Comparison of ENCODE assay signal across 8 mouse cellular contexts in genomic region chr11:117319543-117320335, GRCm38 (mm10).
DNase-seq lines count a peak whose midpoint lies in the region; ATAC-seq and TF ChIP-seq lines count a peak whose summit lies in the region.

No protein-coding gene starts in this region.

- intact Hi-C loops in left cerebral cortex, postnatal 10 days (cut with DNase I) = no loop called here

- H3K4me2 ChIP-seq in hindbrain, embryonic 13.5 days = no peak overlapping the region
- no peak overlapping the region for H3K4me2 ChIP-seq in lung, embryonic 16.5 days (ENCODE audit: low read depth, low read length)

- no peak for TF ChIP-seq CTCF in embryonic fibroblast, embryonic 13.5 days (IDR thresholded peaks at IDR 0.05; ENCODE audit: borderline replicate concordance, insufficient read depth, low read length)

- no peak for TF ChIP-seq POLR2A in embryonic fibroblast, embryonic 13.5 days (IDR thresholded peaks at IDR 0.05; ENCODE audit: low read depth, low read length)

- peaks cover 67% of the 10 kb centered on the region for H3K4me1 ChIP-seq in erythroblast, embryonic 14.5 days (ENCODE audit: control insufficient read depth)
- H3K4me1 ChIP-seq in embryonic fibroblast, embryonic 13.5 days (ENCODE audit: control insufficient read depth, insufficient read depth, low read length) = peaks cover 39% of the 10 kb centered on the region
- peaks cover 71% of the 10 kb centered on the region for H3K4me1 ChIP-seq in hindbrain, embryonic 13.5 days (replicated peaks)
- H3K4me1 ChIP-seq in lung, embryonic 16.5 days (replicated peaks; ENCODE audit: control insufficient read depth, insufficient read depth, low read length) = peaks cover 82% of the 10 kb centered on the region

- H3K27ac ChIP-seq in embryonic fibroblast, embryonic 13.5 days (ENCODE audit: insufficient read depth, low read length) = peak overlapping the region; percentile 58
- peak overlapping the region; percentile 91 for H3K27ac ChIP-seq in hindbrain, embryonic 13.5 days
- peak overlapping the region; percentile 94 for H3K27ac ChIP-seq in lung, embryonic 16.5 days (ENCODE audit: low read length)

- no peaks in the 10 kb centered on the region for H3K36me3 ChIP-seq in erythroblast, embryonic 14.5 days (ENCODE audit: control insufficient read depth)
- H3K36me3 ChIP-seq in hindbrain, embryonic 13.5 days = no peaks in the 10 kb centered on the region
- H3K36me3 ChIP-seq in lung, embryonic 16.5 days (ENCODE audit: control insufficient read depth, insufficient read depth, low read length) = no peaks in the 10 kb centered on the region

- peak overlapping the region; percentile 2 for H3K4me3 ChIP-seq in erythroblast, embryonic 14.5 days (replicated peaks)
- H3K4me3 ChIP-seq in embryonic fibroblast, embryonic 13.5 days (ENCODE audit: insufficient read depth, low read length) = no peak overlapping the region
- H3K4me3 ChIP-seq in hindbrain, embryonic 13.5 days = no peak overlapping the region
- no peak overlapping the region for H3K4me3 ChIP-seq in lung, embryonic 16.5 days (ENCODE audit: low read length)

- H3K9me3 ChIP-seq in erythroblast, embryonic 14.5 days (ENCODE audit: control insufficient read depth, low read length) = no peaks in the 10 kb centered on the region
- H3K9me3 ChIP-seq in hindbrain, embryonic 13.5 days = no peaks in the 10 kb centered on the region
- no peaks in the 10 kb centered on the region for H3K9me3 ChIP-seq in lung, embryonic 16.5 days (ENCODE audit: control insufficient read depth, low read length)

- peaks cover 5% of the 10 kb centered on the region; the same call in 1 of the 2 replicates for H3K27me3 ChIP-seq in erythroblast, embryonic 14.5 days (ENCODE audit: control insufficient read depth)
- no peaks in the 10 kb centered on the region for H3K27me3 ChIP-seq in hindbrain, embryonic 13.5 days
- H3K27me3 ChIP-seq in lung, embryonic 16.5 days (ENCODE audit: control insufficient read depth, insufficient read depth, low read depth, low read length) = no peaks in the 10 kb centered on the region

- 33% methylated on average over 14 of the region's 15 CpGs for WGBS in hindbrain, embryonic 13.5 days
- WGBS in lung, embryonic 16.5 days = 19% methylated on average over 15 of the region's 15 CpGs

- H3K9ac ChIP-seq in hindbrain, embryonic 13.5 days = peak overlapping the region; percentile 31; the same call in 1 of the 2 replicates
- H3K9ac ChIP-seq in lung, embryonic 16.5 days (ENCODE audit: low read length) = no peak overlapping the region

- DNase-seq in cerebellum, adult 8-10 months = no peak
- no peak for DNase-seq in left cerebral cortex, postnatal 10 days (ENCODE audit: extremely low spot score in 1 of 2, low spot score in 2 of 2)

- no peak for ATAC-seq in erythroblast, adult 5-6 weeks (replicated peaks; ENCODE audit: low FRiP score, poor library complexity, severe bottlenecking)
- ATAC-seq in hindbrain, embryonic 13.5 days (ENCODE audit: low FRiP score) = peak; percentile 46
- ATAC-seq in lung, embryonic 16.5 days (ENCODE audit: low read depth) = peak; percentile 39
- peak; percentile 57 for ATAC-seq in neutrophil, adult 5-6 weeks (ENCODE audit: extremely low read depth, insufficient number of reproducible peaks, low FRiP score, poor library complexity, severe bottlenecking)
